Mouse (Mus musculus) left cerebral cortex, adult 18-20 months (tissue): ENCODE measurements around the gene St6galnac5. TPM values are rescaled to one million over a fixed set of nuclear protein-coding genes. Genes with fewer than 3 reads are reported as not detected.

Experiments used
- DNase-seq, 2 experiments: peaks; one replicate each; pipeline ENCODE4 v3.0.0; 2021 to 2022; ENCODE audit warnings: low spot score in 2 of 2, mixed read lengths in 1 of 2
- total RNA-seq, 2 experiments: library from RNA; stranded (reverse); gene quantifications; 2 replicates each; pipeline ENCODE4 v1.2.3; 2021

The St6galnac5 gene
- total RNA-seq, 2 experiments from 2014 or later, result 29.9 to 37.4 TPM

- DNase-seq, result peak; percentile 13 to 29
Measured at GRCm38 (mm10) chr3:152874431-152875355, 107.4 kb downstream of the St6galnac5 start.

GRCm38 (mm10) chr3:152872596-152872995 lies 109.5 kb downstream of the St6galnac5 start:
- no peak for DNase-seq

- DNase-seq, result no peak
Measured at GRCm38 (mm10) chr3:152872054-152872453, 110.0 kb downstream of the St6galnac5 start.

GRCm38 (mm10) chr3:152867654-152868525 lies 114.2 kb downstream of the St6galnac5 start:
- DNase-seq, result peak; percentile 23 to 48

- peak in 1 of 2 experiments; percentile 16 for DNase-seq
Measured at GRCm38 (mm10) chr3:152866035-152866965, 115.7 kb downstream of the St6galnac5 start.

- no peak for DNase-seq
Measured at GRCm38 (mm10) chr3:152861978-152862377, 120.1 kb downstream of the St6galnac5 start.

GRCm38 (mm10) chr3:152861450-152861849 lies 120.6 kb downstream of the St6galnac5 start:
- DNase-seq, result no peak

- DNase-seq, result no peak
Measured at GRCm38 (mm10) chr3:152856095-152856494, 126.0 kb downstream of the St6galnac5 start.

- no peak for DNase-seq
Measured at GRCm38 (mm10) chr3:152855006-152855614, 126.9 kb downstream of the St6galnac5 start.

- no peak for DNase-seq
Measured at GRCm38 (mm10) chr3:152843925-152844324, 138.1 kb downstream of the St6galnac5 start.

- no peak for DNase-seq
Measured at GRCm38 (mm10) chr3:152842648-152843047, 139.4 kb downstream of the St6galnac5 start.

GRCm38 (mm10) chr3:152841264-152841663 lies 140.8 kb downstream of the St6galnac5 start:
- DNase-seq, result peak in 1 of 2 experiments; percentile 40

- peak; percentile 14 to 25 for DNase-seq
Measured at GRCm38 (mm10) chr3:152837938-152838337, 144.1 kb downstream of the St6galnac5 start.

GRCm38 (mm10) chr3:152837407-152837806 lies 144.6 kb downstream of the St6galnac5 start:
- no peak for DNase-seq

GRCm38 (mm10) chr3:152832436-152832835 lies 149.6 kb downstream of the St6galnac5 start:
- no peak for DNase-seq

GRCm38 (mm10) chr3:152831974-152832373 lies 150.1 kb downstream of the St6galnac5 start:
- DNase-seq, result no peak

- DNase-seq, result no peak
Measured at GRCm38 (mm10) chr3:152831377-152831776, 150.7 kb downstream of the St6galnac5 start.

- DNase-seq, result no peak
Measured at GRCm38 (mm10) chr3:152821202-152821601, 160.8 kb downstream of the St6galnac5 start.

GRCm38 (mm10) chr3:152820406-152820805 lies 161.6 kb downstream of the St6galnac5 start:
- no peak for DNase-seq

GRCm38 (mm10) chr3:152815110-152815509 lies 166.9 kb downstream of the St6galnac5 start:
- no peak for DNase-seq
